Mouse (Mus musculus) liver, adult 2 months (tissue): ENCODE data around the gene Ydjc.

Experiments
- CTCF ChIP-seq: fragments of 200-500 bp; IDR thresholded peaks from 2 replicates; pipeline ENCODE4 v1.5.1; 2011; ENCODE audit warnings: low read depth, low read length, control low read depth
- POLR2A ChIP-seq: fragments of 200-500 bp; IDR thresholded peaks from 2 replicates; pipeline ENCODE4 v1.6.1; 2011; ENCODE audit warnings: low read length, control low read depth; ENCODE audit not compliant: insufficient read depth; ENCODE audit errors: extremely low read depth

DNA sequence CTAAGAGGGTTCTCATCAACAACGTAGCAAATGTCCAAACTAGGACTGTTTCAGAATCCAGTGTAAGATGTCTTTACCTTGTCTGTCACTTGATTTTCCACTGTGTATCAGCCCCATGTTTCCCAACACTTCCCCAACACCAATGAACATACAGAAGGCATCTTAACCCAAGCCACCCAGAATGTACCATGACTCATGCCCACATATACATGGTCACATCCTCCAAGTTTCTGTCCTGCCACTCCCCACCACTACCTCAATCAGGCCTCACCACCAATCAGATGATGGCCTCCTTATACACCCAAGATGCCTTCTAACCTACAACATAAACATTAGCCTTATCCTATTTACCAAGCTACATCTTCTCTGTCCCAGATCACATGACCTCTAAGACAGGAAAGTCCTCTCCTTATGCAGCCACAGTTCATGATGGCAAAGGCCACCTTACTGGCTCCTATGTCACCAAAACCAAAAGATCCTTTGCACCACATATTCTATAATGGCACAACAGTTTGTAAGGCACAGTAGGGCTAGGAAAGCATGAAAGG, 33.3 kb downstream of the Ydjc start:
- no peak for TF ChIP-seq CTCF
- TF ChIP-seq POLR2A, result no peak
